8 mouse cellular contexts compared by ENCODE assay signal in genomic region chr17:83990421-83991365, GRCm38 (mm10).
A peak's percentile ranks its signal among the peaks of the same experiment; 100 is the strongest.
DNase-seq lines count a peak whose midpoint lies in the region; ATAC-seq and TF ChIP-seq lines count a peak whose summit lies in the region.

No protein-coding gene starts in this region.

- H3K4me2 ChIP-seq in intestine, postnatal 0 days (replicated peaks; ENCODE audit: low read depth) = no peak overlapping the region
- no peak overlapping the region for H3K4me2 ChIP-seq in forebrain, postnatal 0 days (ENCODE audit: low read depth)

- no peaks in the 10 kb centered on the region for H3K27me3 ChIP-seq in C2C12 (ENCODE audit: control insufficient read depth, insufficient read depth, insufficient read length)
- no peaks in the 10 kb centered on the region for H3K27me3 ChIP-seq in intestine, postnatal 0 days (replicated peaks; ENCODE audit: control insufficient read depth, insufficient read depth, low read length)
- no peaks in the 10 kb centered on the region for H3K27me3 ChIP-seq in forebrain, postnatal 0 days (ENCODE audit: insufficient read depth, low read length)

- ATAC-seq in intestine, postnatal 0 days = peak; percentile 65
- no peak for ATAC-seq in forebrain, postnatal 0 days

- H3K36me3 ChIP-seq in C2C12 (ENCODE audit: control insufficient read depth, insufficient read depth) = no peaks in the 10 kb centered on the region
- H3K36me3 ChIP-seq in intestine, postnatal 0 days (ENCODE audit: control insufficient read depth, insufficient read depth) = no peaks in the 10 kb centered on the region
- H3K36me3 ChIP-seq in forebrain, postnatal 0 days (ENCODE audit: insufficient read depth) = no peaks in the 10 kb centered on the region

- 0 out of 2 replicates have a peak overlapping the region, but pooled peaks have one; percentile 29 for H3K27ac ChIP-seq in intestine, postnatal 0 days (ENCODE audit: low read depth, low read length)
- no peak overlapping the region for H3K27ac ChIP-seq in forebrain, postnatal 0 days (ENCODE audit: low read depth, low read length)

- H3K9me3 ChIP-seq in intestine, postnatal 0 days (ENCODE audit: control insufficient read depth) = no peaks in the 10 kb centered on the region
- no peaks in the 10 kb centered on the region for H3K9me3 ChIP-seq in forebrain, postnatal 0 days (ENCODE audit: low read length)

- no peak overlapping the region for H3K9ac ChIP-seq in intestine, postnatal 0 days (ENCODE audit: low read depth, low read length)
- no peak overlapping the region for H3K9ac ChIP-seq in forebrain, postnatal 0 days

- peaks cover 8% of the 10 kb centered on the region; the same call in 1 of the 2 replicates for H3K4me1 ChIP-seq in intestine, postnatal 0 days (replicated peaks; ENCODE audit: control insufficient read depth, insufficient read depth, low read length)
- H3K4me1 ChIP-seq in forebrain, postnatal 0 days (ENCODE audit: insufficient read depth) = 0 out of 2 replicates have a peak, but pooled peaks cover 4% of the 10 kb centered on the region

- no peak for TF ChIP-seq CTCF in C2C12 (IDR thresholded peaks at IDR 0.05; ENCODE audit: control insufficient read depth, insufficient read depth, insufficient read length)
- TF ChIP-seq CTCF in intestine, postnatal 0 days (IDR thresholded peaks at IDR 0.05; ENCODE audit: low read depth) = no peak
- no peak for TF ChIP-seq CTCF in forebrain, postnatal 0 days (IDR thresholded peaks at IDR 0.05; ENCODE audit: low read depth)

- H3K4me3 ChIP-seq in C2C12 (ENCODE audit: insufficient read depth, poor library complexity, severe bottlenecking) = no peak overlapping the region
- no peak overlapping the region for H3K4me3 ChIP-seq in intestine, postnatal 0 days (ENCODE audit: low read depth, low read length)
- no peak overlapping the region for H3K4me3 ChIP-seq in forebrain, postnatal 0 days (ENCODE audit: low read depth, low read length)

- H3ac ChIP-seq in C2C12 (ENCODE audit: control insufficient read depth, insufficient read length, low read depth) = peak overlapping the region; percentile 47

- 56% methylated on average over 13 of the region's 13 CpGs for WGBS in intestine, postnatal 0 days
- WGBS in forebrain, postnatal 0 days = 74% methylated on average over 13 of the region's 13 CpGs

- no peaks in the 10 kb centered on the region for H3K79me3 ChIP-seq in C2C12 (ENCODE audit: low read depth)

- peak; percentile 65 for DNase-seq in adrenal gland, adult 2 months
- peak; percentile 93 for DNase-seq in gastrocnemius, postnatal 25 days
- DNase-seq in lung, adult 18-20 months = peak; percentile 86 to 91
- DNase-seq in testis, postnatal 10 days (ENCODE audit: low spot score) = peak; percentile 66
- DNase-seq in layer of hippocampus, postnatal 25 days (ENCODE audit: extremely low spot score in 1 of 2, low spot score in 1 of 2) = no peak
- DNase-seq in forebrain, postnatal 0 days = no peak

- H3K79me2 ChIP-seq in C2C12 (ENCODE audit: control insufficient read depth, insufficient read depth) = peaks cover 7% of the 10 kb centered on the region

TF ChIP-seq in C2C12, 6 proteins besides CTCF, POLR2A, EP300 and RAD21:
- no peak for TF ChIP-seq FOSL1 (IDR thresholded peaks at IDR 0.05; ENCODE audit: insufficient read depth, low read length, poor library complexity, severe bottlenecking)
- no peak for TF ChIP-seq MYOG (IDR thresholded peaks at IDR 0.05; ENCODE audit: control insufficient read depth, extremely low read depth, insufficient read length)
- peak; percentile 89 for TF ChIP-seq MAX (IDR thresholded peaks at IDR 0.05)
- no peak for TF ChIP-seq CEBPB (IDR thresholded peaks at IDR 0.05; ENCODE audit: low read depth)
- TF ChIP-seq MYOD1 (IDR thresholded peaks at IDR 0.05; ENCODE audit: control insufficient read depth, insufficient read length, low read depth) = peak; percentile 74
- peak; percentile 96 for TF ChIP-seq USF1 (IDR thresholded peaks at IDR 0.05; ENCODE audit: low read depth)

Comparison
In these comparisons a context has a peak if more than half of its experiments do, and no peak if none do; other contexts are left out.
1. DNase-seq: peak in adrenal gland, adult 2 months (single experiment), gastrocnemius, postnatal 25 days (single experiment), lung, adult 18-20 months (2 of 2) and testis, postnatal 10 days (single experiment); none in layer of hippocampus, postnatal 25 days (0 of 2) and forebrain, postnatal 0 days (single experiment).